Mouse (Mus musculus) heart, postnatal 4 days (tissue): ENCODE measurements around the gene Tmem239. TPM values are rescaled to one million over a fixed set of nuclear protein-coding genes. Genes with fewer than 3 reads are reported as not detected.

Experiments
- DNase-seq: peaks from one replicate; pipeline ENCODE4 v3.0.0; 2021
- total RNA-seq, 2 experiments: library from RNA; stranded (reverse); gene quantifications; 2 replicates each; pipeline ENCODE4 v1.2.3; 2021

Gene Tmem239
- total RNA-seq, 2 experiments from 2014 or later, result not detected

GRCm38 (mm10) chr2:130451086-130451726, 44.9 kb downstream of the Tmem239 start:
- no peak for DNase-seq

DNA sequence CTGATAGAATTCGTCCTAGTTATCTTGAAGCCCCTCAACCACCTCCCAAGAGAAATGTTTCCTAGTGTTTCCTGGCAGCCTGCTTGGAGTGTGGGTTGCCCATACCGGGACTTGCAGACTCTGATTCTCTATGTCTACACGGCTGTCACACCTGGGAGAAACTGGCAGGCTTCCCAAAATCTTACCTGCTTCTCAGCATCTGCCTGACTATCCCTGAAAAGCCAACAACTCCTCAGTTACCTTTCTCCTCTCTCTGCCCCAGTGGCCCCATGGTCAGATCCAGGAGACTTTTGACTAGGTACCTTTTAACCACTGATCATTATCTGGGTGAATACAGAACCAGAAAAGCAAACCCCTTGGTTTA, 45.4 kb downstream of the Tmem239 start:
- DNase-seq, result no peak

- no peak for DNase-seq
Measured at GRCm38 (mm10) chr2:130452266-130452665, 46.0 kb downstream of the Tmem239 start.

DNA sequence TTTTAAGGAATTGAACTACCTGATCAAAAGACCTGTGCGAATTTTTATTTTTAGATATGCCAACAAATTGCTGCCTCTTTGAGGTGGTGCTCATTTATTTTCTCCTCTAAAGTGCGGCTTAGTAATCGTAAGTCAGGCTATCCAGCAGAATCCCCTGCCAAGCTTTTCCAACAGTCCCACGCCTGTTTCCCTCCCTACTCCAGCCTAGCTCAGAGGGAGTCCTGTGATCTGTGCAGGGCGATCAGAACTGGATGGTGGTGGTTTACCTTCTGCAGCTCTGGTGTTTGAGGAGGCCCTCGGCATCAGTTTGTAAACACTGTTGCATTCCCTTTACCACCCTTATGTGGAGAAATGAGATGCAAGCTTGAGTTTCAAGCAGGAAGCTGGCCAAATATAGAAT, 47.1 kb downstream of the Tmem239 start:
- DNase-seq, result no peak

DNA sequence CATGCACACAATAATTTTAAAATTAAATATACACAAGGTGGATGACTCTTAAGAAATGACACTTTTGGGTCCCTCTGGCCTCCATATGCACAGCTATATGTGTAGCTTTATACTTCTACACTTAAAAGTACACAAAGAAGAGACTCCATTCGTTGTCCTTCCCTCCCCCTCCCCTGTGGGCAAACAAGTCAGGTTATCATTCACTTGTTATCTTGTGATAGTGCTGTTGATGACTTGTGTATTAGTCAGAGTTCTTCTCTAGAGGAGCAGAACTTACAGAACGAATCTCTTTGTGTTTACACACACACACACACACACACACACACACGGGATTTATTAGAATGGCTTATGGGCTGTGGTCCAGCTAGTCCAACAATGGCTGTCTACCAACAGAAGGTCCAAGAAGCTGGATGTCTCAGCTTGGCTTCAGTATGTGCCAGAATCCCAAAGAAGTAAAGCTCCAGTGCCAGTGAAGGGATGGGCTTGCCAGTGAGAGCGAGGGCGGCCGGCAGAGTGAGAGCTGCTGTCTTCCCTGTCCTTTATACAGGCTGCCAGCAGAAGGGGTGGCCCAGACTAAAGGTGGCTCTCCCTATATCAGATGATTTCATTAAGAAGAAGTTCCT, 48.6 kb downstream of the Tmem239 start:
- no peak for DNase-seq

Other genes starting within 250 kb of the Tmem239 start
- 100 to 1,000 TPM; 221 to 229 TPM for gene Snrpb, start 227.1 kb upstream of the Tmem239 start, total RNA-seq
- gene Tmc2, start 211.3 kb upstream of the Tmem239 start, total RNA-seq, result not detected
- 10 to 100 TPM; 61.6 to 65.9 TPM for gene Nop56, start 132.0 kb upstream of the Tmem239 start, total RNA-seq
- gene Idh3b, start 121.9 kb upstream of the Tmem239 start, total RNA-seq, result 100 to 1,000 TPM; 439 to 476 TPM
- 1 to 10 TPM; 1.1 to 1.5 TPM for gene Ebf4, start 111.3 kb upstream of the Tmem239 start, total RNA-seq
- gene Cpxm1, start 8.9 kb upstream of the Tmem239 start, total RNA-seq, result 10 to 100 TPM in 1 of 2 experiments, 1 to 10 TPM in 1; 9.6 to 10.9 TPM
- not detected for gene Gm28372, start 1.2 kb upstream of the Tmem239 start, total RNA-seq
- not detected for gene 1700020A23Rik, start 1.2 kb upstream of the Tmem239 start, total RNA-seq
- gene Vps16, start 17.9 kb downstream of the Tmem239 start, total RNA-seq, result 10 to 100 TPM; 39.0 to 45.3 TPM
- gene Pced1a, start 18.2 kb downstream of the Tmem239 start, total RNA-seq, result 1 to 10 TPM; 5.6 to 6.2 TPM
- gene Ptpra, start 43.8 kb downstream of the Tmem239 start, total RNA-seq, result 10 to 100 TPM; 78.9 to 86.4 TPM
- 10 to 100 TPM; 78.0 to 86.6 TPM for gene Mrps26, start 157.3 kb downstream of the Tmem239 start, total RNA-seq
- not detected for gene Oxt, start 169.7 kb downstream of the Tmem239 start, total RNA-seq
- gene Avp, start 176.1 kb downstream of the Tmem239 start, total RNA-seq, result 1 to 10 TPM in 1 of 2 experiments, under 1 TPM in 1; 0.83 to 1.5 TPM
- gene Fastkd5, start 223.5 kb downstream of the Tmem239 start, total RNA-seq, result 1 to 10 TPM; 8.1 to 9.2 TPM
- gene Ubox5, start 223.6 kb downstream of the Tmem239 start, total RNA-seq, result 1 to 10 TPM; 5.5 TPM
- 1 to 10 TPM; 4.3 to 5.0 TPM for gene Lzts3, start 236.3 kb downstream of the Tmem239 start, total RNA-seq